Mouse (Mus musculus) MEL-GATA-1-ER (cell line): ENCODE results near the gene Dcaf4.

Experiments
- DNase-seq: peaks from one replicate; pipeline ENCODE4 v3.0.0-alpha.2; 2012; ENCODE audit warnings: low read depth; ENCODE audit errors: extremely low read depth

Gene Dcaf4

DNA sequence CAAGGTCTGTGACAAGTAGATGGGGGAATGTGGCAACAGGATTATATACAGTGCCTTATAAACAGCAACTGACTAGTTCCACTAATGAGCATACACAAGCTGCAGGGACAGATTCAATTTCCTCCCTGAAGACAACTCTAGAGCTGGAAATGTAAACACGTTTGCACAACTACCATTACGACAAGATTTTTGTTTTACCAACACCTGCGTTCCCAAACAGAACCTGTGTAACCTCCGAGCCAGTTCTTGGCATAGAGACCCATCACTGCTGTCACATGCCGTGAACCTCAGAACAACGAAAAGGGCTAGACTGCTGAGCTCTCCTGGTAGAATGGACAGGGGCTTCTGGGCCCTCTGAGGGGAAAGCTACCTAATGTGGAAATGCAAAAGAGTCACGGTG, 23.7 kb downstream of the Dcaf4 start:
- no peak for DNase-seq

- no peak for DNase-seq
Measured at GRCm38 (mm10) chr12:83544791-83545190, 24.5 kb downstream of the Dcaf4 start.

DNA sequence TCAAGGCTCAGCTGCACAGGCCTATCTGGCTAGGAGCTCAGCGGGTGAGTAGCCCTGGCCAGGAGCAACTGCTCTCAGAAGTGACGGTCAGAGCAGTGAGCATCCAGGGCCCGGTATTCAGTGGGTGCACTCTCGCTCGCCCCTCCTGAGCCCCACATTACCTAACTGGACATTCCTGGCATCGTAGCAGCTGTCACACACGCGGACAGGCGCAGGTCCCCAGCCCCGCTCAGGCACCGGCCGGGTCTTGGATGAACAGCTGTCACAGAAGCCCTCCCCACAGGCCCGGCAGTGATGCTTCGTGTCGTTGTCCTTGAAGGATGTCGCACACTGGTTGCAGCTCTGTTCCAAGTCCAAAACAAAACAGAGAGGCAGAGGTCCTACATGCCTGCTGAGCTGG, 31.0 kb downstream of the Dcaf4 start:
- DNase-seq = no peak

- no peak for DNase-seq
Measured at GRCm38 (mm10) chr12:83553816-83554215, 33.5 kb downstream of the Dcaf4 start.

DNA sequence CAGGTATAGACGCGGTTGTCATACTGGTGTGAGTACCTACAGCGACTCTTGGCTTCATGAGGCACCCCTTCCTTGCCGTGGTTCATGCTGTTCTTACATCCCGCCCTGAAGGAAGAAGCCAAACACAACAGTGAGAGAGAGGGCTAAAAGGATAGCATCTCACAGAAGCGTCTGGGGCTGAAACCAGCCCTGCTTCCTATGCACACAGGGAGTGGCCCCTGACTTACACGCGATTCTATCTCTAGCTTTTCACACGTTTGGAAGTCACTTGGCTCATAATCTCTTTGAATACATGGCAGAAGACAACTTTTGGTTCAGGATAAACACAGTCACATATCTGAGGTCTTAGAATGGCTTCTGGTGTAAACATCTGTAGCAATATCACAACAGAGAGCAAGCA, 35.3 kb downstream of the Dcaf4 start:
- no peak for DNase-seq

DNA sequence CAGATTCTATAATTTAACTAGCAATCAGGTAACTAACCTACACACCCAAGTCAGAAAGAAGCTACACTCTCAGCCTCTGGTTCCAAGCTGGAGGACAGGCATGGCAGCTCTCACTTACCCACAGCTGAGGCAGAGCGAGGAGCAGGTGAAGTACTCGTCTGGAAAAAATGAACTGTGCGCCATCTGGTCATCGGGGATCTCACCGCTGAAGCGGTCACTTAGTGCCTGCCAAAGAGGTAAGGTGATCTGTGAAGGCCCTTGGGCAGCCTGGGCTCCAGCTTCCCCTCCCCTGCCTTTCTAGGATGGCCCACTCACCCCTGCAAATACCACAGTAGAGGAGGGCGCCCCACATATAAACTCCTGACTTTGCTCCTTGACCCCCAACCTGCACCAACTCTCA, 38.2 kb downstream of the Dcaf4 start:
- DNase-seq = no peak

DNA sequence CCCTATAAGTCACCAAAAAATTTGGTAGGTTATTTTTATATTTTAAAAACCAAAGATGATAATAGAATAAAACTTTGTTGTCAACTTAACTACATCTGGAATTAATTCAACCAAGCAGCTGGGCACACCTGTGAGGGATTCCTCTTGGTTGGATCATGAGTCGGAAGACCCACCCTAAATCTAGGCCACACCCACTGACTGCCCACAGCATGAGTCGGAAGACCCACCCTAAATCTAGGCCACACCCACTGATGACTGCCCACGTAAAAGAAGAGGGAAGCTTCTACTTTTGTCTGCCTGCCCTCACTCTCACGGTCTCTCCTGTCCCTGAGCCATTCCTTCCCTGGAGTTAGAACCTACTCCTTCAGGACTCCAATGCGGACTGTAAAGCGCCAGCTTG, 39.9 kb downstream of the Dcaf4 start:
- DNase-seq = peak; percentile 7

GRCm38 (mm10) chr12:83562589-83562988, 42.3 kb downstream of the Dcaf4 start:
- no peak for DNase-seq

DNA sequence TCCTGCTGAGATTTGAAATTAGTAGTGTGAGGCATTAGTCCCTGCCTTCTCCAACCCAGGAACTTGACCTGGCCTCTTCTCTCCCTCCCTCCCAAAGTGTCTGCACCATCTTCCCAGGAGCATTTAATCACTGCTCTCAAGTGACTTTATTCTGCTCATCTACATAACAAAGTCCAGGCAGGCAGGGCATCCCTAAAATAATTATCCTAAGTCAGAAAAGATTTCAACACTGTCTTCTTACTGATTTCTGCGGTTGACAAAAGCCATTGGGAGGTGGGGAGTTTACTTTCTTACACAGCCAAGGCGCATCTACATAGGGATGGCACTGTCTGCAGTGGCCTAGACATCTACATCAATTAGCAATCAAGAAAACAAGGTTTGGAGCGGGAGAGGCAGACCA, 49.6 kb downstream of the Dcaf4 start:
- no peak for DNase-seq

- no peak for DNase-seq
Measured at GRCm38 (mm10) chr12:83572717-83573116, 52.5 kb downstream of the Dcaf4 start.

GRCm38 (mm10) chr12:83577445-83577844, 57.2 kb downstream of the Dcaf4 start:
- DNase-seq = no peak

DNA sequence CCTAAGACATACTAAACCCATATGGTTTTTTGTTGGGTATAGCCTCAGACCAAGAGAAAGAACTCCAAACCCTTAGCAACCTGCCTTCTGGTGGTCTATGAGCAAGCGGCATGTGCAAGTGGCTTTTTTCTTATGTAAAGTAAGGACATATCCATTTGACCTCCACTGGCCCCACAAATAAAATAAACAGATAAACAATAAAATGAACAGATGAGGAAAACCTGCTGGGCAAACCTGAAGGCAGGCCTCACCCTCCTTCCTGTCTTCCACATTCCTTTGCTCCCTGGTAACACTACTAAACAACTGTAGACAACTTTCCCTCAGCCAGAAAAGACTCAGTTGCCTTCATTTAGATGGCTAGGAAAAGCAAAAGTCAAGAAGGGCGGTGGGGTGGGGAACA, 58.1 kb downstream of the Dcaf4 start:
- DNase-seq = no peak

- peak; percentile 65 for DNase-seq
Measured at GRCm38 (mm10) chr12:83578896-83579569, 58.8 kb downstream of the Dcaf4 start.

GRCm38 (mm10) chr12:83580283-83580682, 60.0 kb downstream of the Dcaf4 start:
- no peak for DNase-seq

DNA sequence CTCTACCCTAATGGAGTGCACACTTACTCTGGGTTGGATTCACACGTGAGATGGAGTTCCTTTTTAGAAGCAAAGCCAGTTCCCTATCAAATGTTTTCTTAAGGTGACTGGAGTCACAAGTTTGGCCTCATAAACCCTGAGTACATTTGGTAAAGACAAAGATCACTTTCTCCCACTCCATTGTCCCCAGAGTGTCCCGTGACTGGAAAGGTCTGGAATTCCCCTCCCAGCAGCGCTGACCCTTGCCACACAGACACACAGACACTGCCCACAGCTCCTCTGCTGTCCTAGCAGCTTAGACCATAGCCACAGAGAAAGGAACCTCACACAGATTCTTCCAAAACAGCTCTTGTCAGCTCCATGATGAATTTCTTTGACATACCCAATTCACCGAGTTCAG, 61.8 kb downstream of the Dcaf4 start:
- DNase-seq = no peak

GRCm38 (mm10) chr12:83582747-83583146, 62.5 kb downstream of the Dcaf4 start:
- no peak for DNase-seq

GRCm38 (mm10) chr12:83586628-83587027, 66.4 kb downstream of the Dcaf4 start:
- DNase-seq = no peak
